Mouse (Mus musculus) right cerebral cortex, postnatal 4 days (tissue): ENCODE data around the gene Aes.

ENCODE experiments used
- DNase-seq: peaks from one replicate; pipeline ENCODE4 v3.0.0-alpha.2; 2022

Gene Aes

GRCm38 (mm10) chr10:81559163-81559626 is at the start of gene Aes:
Aes (plus strand) TSS chr10:81559488.
- peak; percentile 69 for DNase-seq

- no peak for DNase-seq
Measured at GRCm38 (mm10) chr10:81510246-81510810, 49.0 kb upstream of the Aes start.

- DNase-seq, result no peak
Measured at GRCm38 (mm10) chr10:81513798-81514197, 45.5 kb upstream of the Aes start.

GRCm38 (mm10) chr10:81517227-81517626 is 42.1 kb upstream of the Aes start:
- no peak for DNase-seq

GRCm38 (mm10) chr10:81518546-81518945 is 40.7 kb upstream of the Aes start:
- peak; percentile 70 for DNase-seq

GRCm38 (mm10) chr10:81519227-81519977 is 39.9 kb upstream of the Aes start:
- no peak for DNase-seq

- DNase-seq, result no peak
Measured at GRCm38 (mm10) chr10:81519978-81520365, 39.3 kb upstream of the Aes start.

- DNase-seq, result no peak
Measured at GRCm38 (mm10) chr10:81523142-81523541, 36.1 kb upstream of the Aes start.

- DNase-seq, result no peak
Measured at GRCm38 (mm10) chr10:81523570-81523969, 35.7 kb upstream of the Aes start.

- DNase-seq, result no peak
Measured at GRCm38 (mm10) chr10:81524051-81524605, 35.2 kb upstream of the Aes start, which contains the start of gene Gna15. Gna15 (minus strand) TSS chr10:81524225.

- no peak for DNase-seq
Measured at GRCm38 (mm10) chr10:81525017-81525694, 34.1 kb upstream of the Aes start.

- DNase-seq, result peak; percentile 72
Measured at GRCm38 (mm10) chr10:81526779-81527178, 32.5 kb upstream of the Aes start.

GRCm38 (mm10) chr10:81534826-81535225 is 24.5 kb upstream of the Aes start:
- no peak for DNase-seq

GRCm38 (mm10) chr10:81536734-81537133 is 22.6 kb upstream of the Aes start:
- DNase-seq, result no peak

- no peak for DNase-seq
Measured at GRCm38 (mm10) chr10:81537429-81537828, 21.9 kb upstream of the Aes start.

- DNase-seq, result no peak
Measured at GRCm38 (mm10) chr10:81538321-81539048, 20.8 kb upstream of the Aes start.

- no peak for DNase-seq
Measured at GRCm38 (mm10) chr10:81541363-81541762, 17.9 kb upstream of the Aes start.

GRCm38 (mm10) chr10:81541803-81542202 is 17.5 kb upstream of the Aes start:
- DNase-seq, result no peak

GRCm38 (mm10) chr10:81542727-81543460 is 16.4 kb upstream of the Aes start:
- no peak for DNase-seq

- DNase-seq, result no peak
Measured at GRCm38 (mm10) chr10:81543633-81544032, 15.7 kb upstream of the Aes start.

- DNase-seq, result no peak
Measured at GRCm38 (mm10) chr10:81544296-81545160, 14.8 kb upstream of the Aes start.
